Mouse (Mus musculus) layer of hippocampus, adult 18-20 months (tissue): Measurements from ENCODE around the gene Rbm38. TPM values are rescaled to one million over a fixed set of nuclear protein-coding genes. Genes with fewer than 3 reads are reported as not detected.

Experiments used
- DNase-seq, 2 experiments: peaks; one replicate each; pipeline ENCODE4 v3.0.0; 2022; ENCODE audit warnings: low spot score in 2 of 2
- total RNA-seq, 2 experiments: library from RNA; stranded (reverse); gene quantifications; 2 replicates each; pipeline ENCODE4 v1.2.3; 2021

Gene Rbm38
- total RNA-seq, 2 experiments from 2014 or later = 4.5 to 4.7 TPM

GRCm38 (mm10) chr2:173056882-173057315 is 36.6 kb downstream of the Rbm38 start:
- no peak for DNase-seq

DNA sequence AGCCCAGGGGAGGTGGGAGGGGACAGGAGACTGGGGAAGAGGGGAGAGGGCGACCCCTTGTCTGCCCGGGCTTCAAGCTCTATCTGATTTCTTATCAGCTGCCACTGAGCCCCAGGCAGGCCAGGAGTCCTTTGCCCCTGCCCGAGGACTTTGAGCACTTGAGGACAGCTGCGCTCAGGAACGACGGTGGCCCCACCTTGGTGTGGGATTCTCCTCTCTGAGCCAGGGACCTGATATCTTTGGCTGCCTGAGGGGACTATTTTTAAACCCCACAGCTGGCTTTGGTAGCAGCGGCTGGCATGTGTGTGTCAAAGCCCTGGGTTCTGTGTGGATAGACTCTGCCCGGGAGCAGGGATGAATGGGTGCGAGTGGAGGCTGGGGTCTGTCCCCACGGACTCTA is 37.3 kb downstream of the Rbm38 start:
- DNase-seq = no peak

GRCm38 (mm10) chr2:173058263-173058662 is 38.0 kb downstream of the Rbm38 start:
- DNase-seq = no peak

- no peak for DNase-seq
Observed at GRCm38 (mm10) chr2:173060450-173060849, 40.2 kb downstream of the Rbm38 start.

GRCm38 (mm10) chr2:173061443-173062351 is 41.4 kb downstream of the Rbm38 start:
- DNase-seq = no peak

- no peak for DNase-seq
Observed at GRCm38 (mm10) chr2:173063219-173063618, 42.9 kb downstream of the Rbm38 start.

DNA sequence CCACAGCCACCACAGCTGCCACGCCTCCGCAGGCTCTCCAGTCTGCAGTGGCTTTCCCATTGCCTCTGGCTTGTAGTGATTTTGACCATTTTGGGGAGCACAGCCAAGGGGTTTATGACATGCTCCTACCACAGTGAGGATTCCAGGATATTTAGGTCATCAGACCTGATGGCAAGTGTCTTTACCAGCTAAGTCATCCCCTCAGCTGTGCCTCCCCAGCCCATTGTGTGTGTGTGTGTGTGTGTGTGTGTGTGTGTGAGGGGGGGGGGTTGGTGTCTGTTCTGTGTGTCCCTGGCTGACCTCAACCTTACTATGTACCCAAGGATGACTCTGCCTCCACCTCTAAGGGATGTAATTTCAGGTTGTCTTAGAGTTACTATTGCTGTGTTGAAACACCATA is 44.6 kb downstream of the Rbm38 start:
- DNase-seq = no peak

GRCm38 (mm10) chr2:173072948-173073347 is 52.6 kb downstream of the Rbm38 start:
- no peak for DNase-seq

- DNase-seq = no peak
Observed at GRCm38 (mm10) chr2:173073666-173074065, 53.4 kb downstream of the Rbm38 start.

- DNase-seq = no peak
Observed at GRCm38 (mm10) chr2:173076921-173077320, 56.6 kb downstream of the Rbm38 start.

- DNase-seq = no peak
Observed at GRCm38 (mm10) chr2:173079766-173080549, 59.7 kb downstream of the Rbm38 start.

DNA sequence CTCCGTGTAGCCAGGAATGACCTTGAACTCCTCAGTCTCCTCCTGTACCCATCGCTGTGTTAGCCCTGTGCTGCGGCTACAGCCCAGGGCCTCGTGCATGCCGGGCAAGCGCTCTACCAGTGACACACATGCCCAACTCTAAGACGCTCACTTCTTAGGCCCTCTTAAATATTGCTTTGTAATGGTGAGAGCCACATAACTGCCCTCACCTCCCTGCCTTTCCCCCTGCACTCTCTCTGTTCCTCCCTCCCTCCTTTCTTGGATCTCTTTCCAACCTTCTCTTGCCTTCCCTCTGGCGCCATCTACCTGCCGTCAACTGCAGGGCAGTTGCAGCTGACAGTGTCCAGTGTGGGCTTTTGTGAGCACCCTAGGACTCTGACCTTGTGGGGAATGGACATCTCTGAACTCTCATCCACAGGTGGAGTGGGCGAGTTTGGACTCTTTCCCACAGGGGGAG is 60.5 kb downstream of the Rbm38 start:
- peak; percentile 37 to 73 for DNase-seq

- no peak for DNase-seq
Observed at GRCm38 (mm10) chr2:173082706-173083105, 62.4 kb downstream of the Rbm38 start.

GRCm38 (mm10) chr2:173083106-173083505 is 62.8 kb downstream of the Rbm38 start:
- DNase-seq = no peak

DNA sequence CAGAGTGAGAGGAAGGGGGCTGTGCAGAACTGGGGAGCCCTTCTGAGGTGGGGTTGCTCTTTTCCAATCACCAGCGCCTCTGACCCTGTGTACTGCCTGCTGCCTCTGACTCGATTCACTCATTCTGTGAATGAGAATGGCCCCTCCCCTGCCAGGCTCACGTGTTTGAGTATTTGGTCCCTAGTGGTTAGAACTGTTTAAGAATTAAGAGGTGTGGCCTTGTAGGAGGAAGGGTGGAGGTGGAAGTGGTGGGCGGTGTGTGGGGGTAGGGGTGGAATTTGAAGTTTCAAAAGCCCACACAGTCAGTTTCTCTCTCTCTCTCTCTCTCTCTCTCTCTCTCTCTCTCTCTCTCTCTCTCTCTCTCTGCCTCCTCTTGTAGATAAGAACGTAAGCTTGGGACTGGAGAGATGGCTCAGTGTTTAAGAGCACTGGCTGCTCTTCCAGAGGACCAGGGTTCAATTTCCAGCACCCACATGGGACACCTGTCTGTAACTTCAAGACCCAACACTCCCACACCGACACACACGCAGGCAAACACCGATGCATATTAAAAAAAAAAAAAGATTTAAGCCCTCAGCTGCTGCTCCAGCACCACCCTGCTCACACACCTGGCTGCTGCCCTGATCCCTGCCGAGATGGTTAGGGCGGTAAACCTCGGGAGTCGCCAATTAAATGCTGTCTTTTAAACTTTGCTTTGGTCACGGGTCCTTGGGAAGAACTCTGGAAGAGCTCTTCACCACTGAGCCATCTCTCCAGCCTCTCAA is 63.6 kb downstream of the Rbm38 start:
- DNase-seq = no peak

Other genes with a start within 250 kb of the Rbm38 start
- gene Bmp7, start 80.2 kb upstream of the Rbm38 start, total RNA-seq = 1 to 10 TPM; 4.8 to 5.1 TPM
- gene Spo11, start 42.8 kb upstream of the Rbm38 start, total RNA-seq = not detected
- 10 to 100 TPM; 70.3 to 75.5 TPM for gene Rae1, start 20.4 kb upstream of the Rbm38 start, total RNA-seq
- gene Ctcfl, start 99.0 kb downstream of the Rbm38 start, total RNA-seq = not detected
- not detected for gene Pck1, start 132.6 kb downstream of the Rbm38 start, total RNA-seq
- gene Zbp1, start 198.4 kb downstream of the Rbm38 start, total RNA-seq = under 1 TPM in 1 of 2 experiments, not detected in 1; 0.30 TPM